Mouse (Mus musculus) cortical plate, adult 2 months (tissue): ENCODE data around the gene Lrrc74b. TPM values are rescaled to one million over a fixed set of nuclear protein-coding genes. Genes with fewer than 3 reads are reported as not detected.
"Not testable (repeated sequence)": the region's sequence is repeated elsewhere in the genome, so short reads cannot be mapped to it uniquely, and the experiment has no call there.

Source experiments
- H3K27ac ChIP-seq: fragments of 200-500 bp; 2 replicates; pipeline ENCODE4 v1.5.1; 2012; ENCODE audit warnings: low read length, control low read depth, inconsistent platforms; ENCODE audit not compliant: insufficient read depth
- H3K4me1 ChIP-seq: fragments of 200-500 bp; 2 replicates; pipeline ENCODE4 v1.6.1; 2011; ENCODE audit warnings: low read length; ENCODE audit not compliant: control insufficient read depth, insufficient read depth
- H3K4me3 ChIP-seq: fragments of 200-500 bp; 2 replicates; pipeline ENCODE4 v1.5.1; 2011; ENCODE audit warnings: mild to moderate bottlenecking, low read length, control low read depth; ENCODE audit not compliant: insufficient read depth
- CTCF ChIP-seq: fragments of 200-500 bp; IDR thresholded peaks from 2 replicates; pipeline ENCODE4 v1.5.1; 2011; ENCODE audit warnings: mild to moderate bottlenecking, control low read depth, low read length; ENCODE audit not compliant: insufficient read depth; ENCODE audit errors: extremely low read depth
- POLR2A ChIP-seq: fragments of 200-500 bp; IDR thresholded peaks from 2 replicates; pipeline ENCODE4 v1.6.1; 2011; ENCODE audit warnings: mild to moderate bottlenecking, low read length, control low read depth; ENCODE audit not compliant: insufficient read depth; ENCODE audit errors: extremely low read depth
- polyA plus RNA-seq: library from polyadenylated mRNA; depleted of rRNA; stranded (reverse); fragments of >200 nt; gene quantifications from 2 replicates; pipeline ENCODE4 v1.2.3, GENCODE M21; 2012; rRNA removed

The Lrrc74b gene
- polyA plus RNA-seq, 1 experiment = 1.4 TPM

- H3K4me3 ChIP-seq = peak overlapping the region; percentile 64
- peaks cover 5% of the 10 kb centered on the region; the same call in 1 of the 2 replicates for H3K4me1 ChIP-seq
- 0 out of 2 replicates have a peak overlapping the region, but pooled peaks have one; percentile 1 for H3K27ac ChIP-seq
- TF ChIP-seq POLR2A (no peak), CTCF (no peak)
These were observed 51.8 kb downstream of the Lrrc74b start for GRCm38 (mm10) chr16:17509240-17509597.

GRCm38 (mm10) chr16:17508546-17509239 lies 52.4 kb downstream of the Lrrc74b start, which contains the start of gene Lztr1:
Gene Lztr1, plus strand, starts transcription at chr16:17508688.
- peak within 1 kb of the TSS; percentile 64 for H3K4me3 ChIP-seq
- H3K27ac ChIP-seq = peak within 1 kb of the TSS; percentile 77
- peaks cover 5% of the 10 kb centered on the region; the same call in 1 of the 2 replicates for H3K4me1 ChIP-seq
- peak; percentile 59; the same call in 1 of the 2 replicates for TF ChIP-seq POLR2A
- no peak for TF ChIP-seq CTCF

GRCm38 (mm10) chr16:17508031-17508430 lies 53.0 kb downstream of the Lrrc74b start:
- H3K27ac ChIP-seq, H3K4me1 ChIP-seq: not testable (repeated sequence)
- H3K4me3 ChIP-seq = peak overlapping the region; percentile 64

- Histone ChIP-seq H3K4me1 (peaks cover 5% of the 10 kb centered on the region; the same call in 1 of the 2 replicates), H3K27ac (no peak overlapping the region), H3K4me3 (no peak overlapping the region)
- TF ChIP-seq POLR2A (no peak), CTCF (no peak)
These were observed 54.0 kb downstream of the Lrrc74b start for GRCm38 (mm10) chr16:17507018-17507552.

GRCm38 (mm10) chr16:17502681-17503080 lies 58.4 kb downstream of the Lrrc74b start:
- TF ChIP-seq POLR2A = no peak
- no peak for TF ChIP-seq CTCF
- Histone ChIP-seq H3K27ac (no peak overlapping the region), H3K4me1 (no peaks in the 10 kb centered on the region), H3K4me3 (no peak overlapping the region)

GRCm38 (mm10) chr16:17499249-17499883 lies 61.7 kb downstream of the Lrrc74b start:
- Histone ChIP-seq H3K4me3 (no peak overlapping the region), H3K4me1 (peaks cover 8% of the 10 kb centered on the region), H3K27ac (no peak overlapping the region)
- TF ChIP-seq POLR2A (no peak), CTCF (no peak)

GRCm38 (mm10) chr16:17496499-17497305 lies 64.3 kb downstream of the Lrrc74b start:
- TF ChIP-seq CTCF (no peak), POLR2A (no peak)
- H3K27ac ChIP-seq = peak overlapping the region; percentile 51
- H3K4me3 ChIP-seq = no peak overlapping the region
- peaks cover 15% of the 10 kb centered on the region for H3K4me1 ChIP-seq

Other genes with a start within 250 kb of the Lrrc74b start
- 3.8 TPM in 2 replicates for gene Serpind1, start 229.9 kb downstream of the Lrrc74b start, polyA plus RNA-seq
- gene Snap29, start 155.3 kb downstream of the Lrrc74b start, polyA plus RNA-seq = 8.6 and 9.3 TPM in 2 replicates
- 336 and 351 TPM in 2 replicates for gene Pi4ka, start 154.9 kb downstream of the Lrrc74b start, polyA plus RNA-seq
- 22.3 and 22.8 TPM in 2 replicates for gene Crkl, start 109.3 kb downstream of the Lrrc74b start, polyA plus RNA-seq
- 233 and 286 TPM in 2 replicates for gene Aifm3, start 71.6 kb downstream of the Lrrc74b start, polyA plus RNA-seq
- gene Lztr1, start 52.6 kb downstream of the Lrrc74b start, polyA plus RNA-seq = 330 and 345 TPM in 2 replicates
- gene Thap7, start 30.1 kb downstream of the Lrrc74b start, polyA plus RNA-seq = 64.9 and 82.8 TPM in 2 replicates
- 2.9 and 3.2 TPM in 2 replicates for gene P2rx6, start 638 bp upstream of the Lrrc74b start, polyA plus RNA-seq
- 82.5 and 104 TPM in 2 replicates for gene Slc7a4, start 22.0 kb upstream of the Lrrc74b start, polyA plus RNA-seq
- gene Smpd4, start 58.1 kb upstream of the Lrrc74b start, polyA plus RNA-seq = 196 and 203 TPM in 2 replicates
- gene Ccdc74a, start 85.2 kb upstream of the Lrrc74b start, polyA plus RNA-seq = 33.0 and 39.9 TPM in 2 replicates
- gene Med15, start 171.6 kb upstream of the Lrrc74b start, polyA plus RNA-seq = 65.9 and 67.5 TPM in 2 replicates
- gene Klhl22, start 198.4 kb upstream of the Lrrc74b start, polyA plus RNA-seq = 107 and 126 TPM in 2 replicates
- gene Scarf2, start 236.0 kb upstream of the Lrrc74b start, polyA plus RNA-seq = 3.5 and 3.7 TPM in 2 replicates